Mouse (Mus musculus) spleen, adult 2 months (tissue): ENCODE measurements around the gene Lrrtm4. TPM values are rescaled to one million over a fixed set of nuclear protein-coding genes. Genes with fewer than 3 reads are reported as not detected.

Source experiments
- DNase-seq, 2 experiments: peaks; one replicate each; pipeline versions ENCODE4 v3.0.0 to v3.0.0-alpha.2; 2012 to 2021; ENCODE audit warnings: low spot score in 2 of 2, low read depth in 1 of 2
- H3K27ac ChIP-seq: fragments of 200-500 bp; 2 replicates; pipeline ENCODE4 v1.5.1; 2012; ENCODE audit warnings: low read length, inconsistent platforms; ENCODE audit not compliant: insufficient read depth
- H3K27me3 ChIP-seq: fragments of 200-500 bp; 2 replicates; pipeline ENCODE4 v1.6.1; 2012; ENCODE audit warnings: mild to moderate bottlenecking, moderate library complexity, low read length, inconsistent platforms; ENCODE audit not compliant: control insufficient read depth, insufficient read depth
- H3K36me3 ChIP-seq: fragments of 200-500 bp; 2 replicates; pipeline ENCODE4 v1.6.1; 2012; ENCODE audit warnings: mild to moderate bottlenecking, low read length, inconsistent platforms; ENCODE audit not compliant: control insufficient read depth, insufficient read depth
- H3K4me1 ChIP-seq: fragments of 200-500 bp; 2 replicates; pipeline ENCODE4 v1.6.1; 2011; ENCODE audit warnings: inconsistent platforms; ENCODE audit not compliant: control insufficient read depth, insufficient read depth, insufficient read length
- H3K4me3 ChIP-seq: fragments of 200-500 bp; 2 replicates; pipeline ENCODE4 v1.5.1; 2011; ENCODE audit warnings: mild to moderate bottlenecking, inconsistent platforms; ENCODE audit not compliant: insufficient read depth, insufficient read length; ENCODE audit errors: extremely low read depth
- CTCF ChIP-seq: fragments of 200-500 bp; IDR thresholded peaks from 2 replicates; pipeline ENCODE4 v1.5.1; 2011; ENCODE audit warnings: mild to moderate bottlenecking, inconsistent platforms; ENCODE audit not compliant: insufficient read depth, insufficient read length, insufficient replicate concordance; ENCODE audit errors: extremely low read depth
- POLR2A ChIP-seq: fragments of 200-500 bp; IDR thresholded peaks from 2 replicates; pipeline ENCODE4 v1.6.1; 2011; ENCODE audit warnings: low read depth, low read length, inconsistent platforms
- WGBS: fragments of 180-500 bp; shearing (Covaris S2); methylation state at CpG from one replicate; pipeline ENCODE4 v1.1.7; 2018; 5-methylcytosine and 5-hydroxymethylcytosine counted together
- polyA plus RNA-seq: library from polyadenylated mRNA; depleted of rRNA; stranded (reverse); fragments of >200 nt; gene quantifications from 2 replicates; pipeline ENCODE4 v1.2.3, GENCODE M21; 2012

Gene Lrrtm4
- polyA plus RNA-seq, 1 experiment, result not detected

DNA sequence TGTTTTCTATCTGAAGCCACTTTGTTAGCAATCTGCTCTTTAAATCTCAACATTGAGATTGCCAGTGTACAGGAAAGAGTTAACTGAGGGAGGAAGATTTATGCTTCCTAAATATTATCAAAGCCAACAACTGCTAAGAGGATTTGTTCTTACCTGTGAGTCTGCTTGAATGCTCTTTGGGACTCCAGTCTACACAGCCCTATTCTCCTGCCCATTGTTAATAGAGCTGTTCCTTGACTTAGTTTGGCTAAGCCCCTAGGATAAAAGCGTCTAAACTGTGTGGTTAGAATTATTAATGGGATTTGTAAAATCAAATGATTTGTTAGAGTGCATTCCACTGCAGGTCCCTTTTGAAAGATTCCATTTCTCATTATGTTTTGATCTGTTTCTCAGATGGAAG, 168.1 kb downstream of the Lrrtm4 start:
- Histone ChIP-seq H3K27me3 (no peaks in the 10 kb centered on the region), H3K4me1 (no peaks in the 10 kb centered on the region), H3K4me3 (no peak overlapping the region), H3K27ac (no peak overlapping the region), H3K36me3 (no peaks in the 10 kb centered on the region)
- no peak for DNase-seq
- TF ChIP-seq POLR2A, result no peak
- TF ChIP-seq CTCF, result no peak
- 82% methylated on average over 1 of the region's 1 CpGs for WGBS

DNA sequence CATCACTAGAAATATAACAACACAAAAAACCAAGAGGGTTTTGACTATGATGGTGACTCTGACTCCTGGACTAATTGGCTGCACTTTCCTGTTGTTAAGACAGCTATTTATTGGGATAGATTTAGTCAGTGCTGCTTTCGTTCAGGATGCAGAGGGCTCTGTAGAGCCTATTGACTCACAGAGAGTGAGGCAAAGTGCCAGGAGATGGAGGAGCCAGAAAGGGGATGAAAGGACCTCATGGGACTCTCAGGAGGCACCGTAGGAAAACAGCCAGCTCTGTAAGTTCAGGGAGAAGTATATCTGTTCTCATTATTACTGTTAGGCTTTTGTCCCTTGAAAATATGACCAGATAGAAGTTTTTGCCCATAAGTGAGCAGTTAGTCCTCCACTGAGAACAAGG, 190.8 kb downstream of the Lrrtm4 start:
- no peak overlapping the region for H3K27ac ChIP-seq
- no peak overlapping the region for H3K4me3 ChIP-seq
- no peak for DNase-seq
- no peaks in the 10 kb centered on the region for H3K27me3 ChIP-seq
- WGBS, result 75% methylated on average over 2 of the region's 2 CpGs
- no peaks in the 10 kb centered on the region for H3K4me1 ChIP-seq
- H3K36me3 ChIP-seq, result no peaks in the 10 kb centered on the region
- no peak for TF ChIP-seq CTCF
- no peak for TF ChIP-seq POLR2A

DNA sequence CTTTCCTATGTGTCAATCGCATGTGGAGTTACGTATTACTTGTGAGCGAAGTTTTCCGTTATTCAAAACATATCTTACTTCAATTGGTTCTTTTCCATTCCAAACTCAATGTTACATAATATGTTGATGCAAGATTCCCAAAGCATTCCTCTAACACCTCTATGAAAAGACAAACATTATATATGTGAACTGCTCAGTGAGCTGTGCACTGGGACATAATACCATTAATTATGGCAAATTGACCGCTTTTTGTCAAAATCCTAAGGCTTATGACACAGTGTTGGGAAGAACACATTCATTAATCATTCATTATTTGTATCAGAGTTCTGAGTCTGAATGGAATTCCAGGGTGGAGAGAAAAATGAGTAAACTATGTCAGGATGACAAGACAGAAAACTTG, 191.6 kb downstream of the Lrrtm4 start:
- 95% methylated on average over 5 of the region's 5 CpGs for WGBS
- no peak for TF ChIP-seq CTCF
- TF ChIP-seq POLR2A, result no peak
- Histone ChIP-seq H3K36me3 (no peaks in the 10 kb centered on the region), H3K27ac (no peak overlapping the region), H3K4me3 (no peak overlapping the region), H3K27me3 (no peaks in the 10 kb centered on the region), H3K4me1 (no peaks in the 10 kb centered on the region)
- no peak for DNase-seq

DNA sequence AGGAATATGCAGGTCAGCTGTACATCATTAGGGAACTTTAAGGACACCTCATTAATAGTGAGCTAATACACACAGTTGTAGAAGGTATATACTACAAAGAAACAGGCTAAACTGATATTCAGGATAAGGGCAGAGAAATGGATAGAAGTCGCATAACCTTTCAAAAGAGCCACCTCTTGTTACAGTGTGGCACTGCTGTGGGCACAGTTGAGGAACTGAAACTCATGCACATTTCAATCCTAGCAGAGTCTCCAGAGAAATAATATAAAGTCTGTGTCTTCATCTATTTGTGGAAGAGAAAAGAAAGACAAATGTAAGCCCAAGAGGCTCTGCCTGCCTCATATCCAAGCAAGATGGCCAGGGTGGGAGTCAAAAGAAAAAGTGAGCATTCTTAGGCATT, 242.9 kb downstream of the Lrrtm4 start:
- TF ChIP-seq CTCF (no peak), POLR2A (no peak)
- no peak overlapping the region for H3K4me3 ChIP-seq
- no peak overlapping the region for H3K27ac ChIP-seq
- no peaks in the 10 kb centered on the region for H3K4me1 ChIP-seq
- WGBS, result 33% methylated on average over 1 of the region's 1 CpGs
- H3K27me3 ChIP-seq, result no peaks in the 10 kb centered on the region
- no peaks in the 10 kb centered on the region for H3K36me3 ChIP-seq
- DNase-seq, result no peak

DNA sequence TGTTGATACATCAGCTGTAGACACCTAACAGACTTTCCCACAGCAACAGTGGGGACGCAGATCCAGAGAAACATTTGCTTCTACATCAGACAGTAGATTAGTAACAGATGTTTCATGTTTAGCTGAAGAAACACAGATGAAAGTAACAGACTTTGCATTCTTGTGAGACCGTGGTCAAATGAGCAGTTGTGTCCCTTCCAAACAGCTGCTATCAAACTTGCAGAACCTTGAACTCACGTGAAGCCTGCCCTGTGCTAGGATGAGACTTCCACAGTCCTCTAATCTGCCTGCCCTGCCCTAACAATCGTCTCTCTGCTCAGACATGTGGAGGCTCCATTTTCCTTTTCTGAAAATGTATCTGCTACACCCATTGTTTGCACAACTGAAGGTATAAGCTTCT, 245.3 kb downstream of the Lrrtm4 start:
- no peaks in the 10 kb centered on the region for H3K36me3 ChIP-seq
- TF ChIP-seq CTCF, result no peak
- no peak for TF ChIP-seq POLR2A
- no peaks in the 10 kb centered on the region for H3K4me1 ChIP-seq
- DNase-seq, result no peak
- H3K27me3 ChIP-seq, result no peaks in the 10 kb centered on the region
- no peak overlapping the region for H3K27ac ChIP-seq
- 72% methylated on average over 4 of the region's 4 CpGs for WGBS
- H3K4me3 ChIP-seq, result no peak overlapping the region

DNA sequence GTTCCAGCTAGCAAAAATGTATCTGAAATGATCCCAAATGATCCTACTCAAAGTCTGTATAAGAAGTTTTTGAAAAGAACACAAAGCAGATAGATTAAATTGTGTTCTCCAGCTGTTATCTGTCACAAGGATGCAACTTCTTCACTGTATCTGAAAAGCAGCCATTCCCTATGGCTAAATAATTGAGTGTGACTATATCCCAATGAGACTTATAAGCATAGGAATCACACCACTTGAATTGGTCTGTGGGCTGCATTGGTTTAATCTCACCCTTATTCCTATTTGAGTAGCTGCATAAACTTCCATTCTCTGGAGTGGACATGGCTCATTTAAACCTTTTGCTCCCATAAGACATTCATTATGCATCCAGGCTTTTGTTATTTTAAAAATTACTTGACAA, 245.9 kb downstream of the Lrrtm4 start:
- no peaks in the 10 kb centered on the region for H3K4me1 ChIP-seq
- H3K27ac ChIP-seq, result no peak overlapping the region
- H3K4me3 ChIP-seq, result no peak overlapping the region
- no peaks in the 10 kb centered on the region for H3K36me3 ChIP-seq
- TF ChIP-seq CTCF (no peak), POLR2A (no peak)
- H3K27me3 ChIP-seq, result no peaks in the 10 kb centered on the region
- no peak for DNase-seq

DNA sequence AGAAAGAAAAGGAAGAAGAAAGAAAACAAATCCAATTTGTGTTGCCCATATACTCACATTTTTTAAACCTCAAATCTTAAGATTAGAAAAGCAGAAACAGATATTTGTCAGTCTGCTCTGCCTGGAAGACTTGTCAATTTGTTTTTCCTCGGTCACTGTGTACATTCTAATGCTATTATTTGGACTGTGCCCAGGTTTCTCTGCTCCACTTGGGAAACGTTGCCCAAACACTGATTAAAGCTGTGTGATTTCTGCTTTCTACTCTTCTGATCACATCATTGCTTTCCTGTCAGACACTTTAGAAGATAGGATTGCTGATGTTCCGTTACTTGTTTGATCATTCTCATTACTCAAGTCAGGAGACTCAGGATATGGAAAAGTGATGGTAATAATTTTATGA, 247.1 kb downstream of the Lrrtm4 start:
- Histone ChIP-seq H3K4me3 (no peak overlapping the region), H3K4me1 (no peaks in the 10 kb centered on the region), H3K36me3 (no peaks in the 10 kb centered on the region), H3K27ac (no peak overlapping the region), H3K27me3 (no peaks in the 10 kb centered on the region)
- TF ChIP-seq CTCF, result no peak
- TF ChIP-seq POLR2A, result no peak
- no peak for DNase-seq
- WGBS, result 78% methylated on average over 3 of the region's 3 CpGs
